Mouse (Mus musculus): ENCODE data around the gene Zfp36. TPM values are rescaled to one million over a fixed set of nuclear protein-coding genes. Genes with fewer than 3 reads are reported as not detected.

The Zfp36 gene
- total and polyA plus RNA-seq, 3 experiments: 21.3 to 42.8 (median 28.3) TPM

- DNase-seq (ENCODE audit: low spot score) (no peak), ATAC-seq (ENCODE audit: extremely low read depth, insufficient number of reproducible peaks, low FRiP score, poor library complexity, severe bottlenecking) (no peak)
- H3K4me1 ChIP-seq (ENCODE audit: insufficient read depth, low read depth, low read length): peaks cover 87% of the 10 kb centered on the region
These were observed 2.4 kb upstream of the Zfp36 start for GRCm38 (mm10) chr7:28382347-28382951.

GRCm38 (mm10) chr7:28381938-28382337 is 1.9 kb upstream of the Zfp36 start:
- peaks cover 91% of the 10 kb centered on the region for H3K4me1 ChIP-seq (ENCODE audit: insufficient read depth, low read depth, low read length)
- ATAC-seq (ENCODE audit: extremely low read depth, insufficient number of reproducible peaks, low FRiP score, poor library complexity, severe bottlenecking) (peak; percentile 12; the same call in 1 of the 2 replicates), DNase-seq (ENCODE audit: low spot score) (peak; percentile 70)
- peaks cover 43% of the 10 kb centered on the region for H3K36me3 ChIP-seq (replicated peaks)
- H3K27me3 ChIP-seq (ENCODE audit: insufficient read depth, low read length): no peaks in the 10 kb centered on the region
- TF ChIP-seq TAL1 (conservative IDR thresholded peaks at IDR 0.05; ENCODE audit: low read depth, low read length) (no peak), GATA1 (IDR thresholded peaks at IDR 0.05; ENCODE audit: borderline replicate concordance, low read length) (no peak), POLR2AphosphoS5 (IDR thresholded peaks at IDR 0.05; ENCODE audit: insufficient replicate concordance, low read depth, low read length) (no peak), GATA2 (IDR thresholded peaks at IDR 0.05; ENCODE audit: borderline replicate concordance, low read depth, low read length) (no peak), CTCF (IDR thresholded peaks at IDR 0.05; ENCODE audit: low read depth, low read length) (no peak)
- no peaks in the 10 kb centered on the region for H3K9me3 ChIP-seq (replicated peaks)
- peak overlapping the region; percentile 71 for H3K4me3 ChIP-seq (ENCODE audit: low read depth, low read length)

More at GRCm38 (mm10) chr7:28382347-28382951, 2.4 kb upstream of the Zfp36 start:
- peak overlapping the region; percentile 71; the same call in 1 of the 2 replicates for H3K4me3 ChIP-seq (ENCODE audit: low read depth, low read length)
- no peaks in the 10 kb centered on the region for H3K9me3 ChIP-seq (replicated peaks)
- H3K36me3 ChIP-seq (replicated peaks): peaks cover 42% of the 10 kb centered on the region
- no peak for TF ChIP-seq TAL1 (conservative IDR thresholded peaks at IDR 0.05; ENCODE audit: low read depth, low read length)
- no peak for TF ChIP-seq GATA1 (IDR thresholded peaks at IDR 0.05; ENCODE audit: borderline replicate concordance, low read length)
- TF ChIP-seq CTCF (IDR thresholded peaks at IDR 0.05; ENCODE audit: low read depth, low read length): no peak
- TF ChIP-seq POLR2AphosphoS5 (IDR thresholded peaks at IDR 0.05; ENCODE audit: insufficient replicate concordance, low read depth, low read length): no peak
- TF ChIP-seq GATA2 (IDR thresholded peaks at IDR 0.05; ENCODE audit: borderline replicate concordance, low read depth, low read length): no peak
- no peaks in the 10 kb centered on the region for H3K27me3 ChIP-seq (ENCODE audit: insufficient read depth, low read length)

- TF ChIP-seq GATA1 (IDR thresholded peaks at IDR 0.05; ENCODE audit: borderline replicate concordance, low read length) (no peak), POLR2AphosphoS5 (IDR thresholded peaks at IDR 0.05; ENCODE audit: insufficient replicate concordance, low read depth, low read length) (no peak), CTCF (IDR thresholded peaks at IDR 0.05; ENCODE audit: low read depth, low read length) (no peak), GATA2 (IDR thresholded peaks at IDR 0.05; ENCODE audit: borderline replicate concordance, low read depth, low read length) (no peak), TAL1 (conservative IDR thresholded peaks at IDR 0.05; ENCODE audit: low read depth, low read length) (no peak)
- DNase-seq (ENCODE audit: low spot score): peak; percentile 85
- peak; percentile 41 for ATAC-seq (ENCODE audit: extremely low read depth, insufficient number of reproducible peaks, low FRiP score, poor library complexity, severe bottlenecking)
- H3K27me3 ChIP-seq (ENCODE audit: insufficient read depth, low read length): no peaks in the 10 kb centered on the region
- no peaks in the 10 kb centered on the region for H3K9me3 ChIP-seq (replicated peaks)
- peaks cover 41% of the 10 kb centered on the region for H3K36me3 ChIP-seq (replicated peaks)
- peak overlapping the region; percentile 71 for H3K4me3 ChIP-seq (ENCODE audit: low read depth, low read length)
- H3K4me1 ChIP-seq (ENCODE audit: insufficient read depth, low read depth, low read length): peaks cover 91% of the 10 kb centered on the region
These were observed 1.2 kb upstream of the Zfp36 start for GRCm38 (mm10) chr7:28381017-28381790.

- Histone ChIP-seq H3K36me3 (replicated peaks) (peaks cover 20% of the 10 kb centered on the region), H3K27me3 (ENCODE audit: insufficient read depth, low read length) (no peaks in the 10 kb centered on the region), H3K4me3 (ENCODE audit: low read depth, low read length) (peak overlapping the region; percentile 83), H3K4me1 (ENCODE audit: insufficient read depth, low read depth, low read length) (peaks cover 93% of the 10 kb centered on the region), H3K9me3 (replicated peaks) (no peaks in the 10 kb centered on the region)
- DNase-seq (ENCODE audit: low spot score) (peak; percentile 86), ATAC-seq (ENCODE audit: extremely low read depth, insufficient number of reproducible peaks, low FRiP score, poor library complexity, severe bottlenecking) (peak; percentile 6; the same call in 1 of the 2 replicates)
- peak; percentile 93 for TF ChIP-seq POLR2AphosphoS5 (IDR thresholded peaks at IDR 0.05; ENCODE audit: insufficient replicate concordance, low read depth, low read length)
- no peak for TF ChIP-seq TAL1 (conservative IDR thresholded peaks at IDR 0.05; ENCODE audit: low read depth, low read length)
- no peak for TF ChIP-seq CTCF (IDR thresholded peaks at IDR 0.05; ENCODE audit: low read depth, low read length)
- no peak for TF ChIP-seq GATA1 (IDR thresholded peaks at IDR 0.05; ENCODE audit: borderline replicate concordance, low read length)
- no peak for TF ChIP-seq GATA2 (IDR thresholded peaks at IDR 0.05; ENCODE audit: borderline replicate concordance, low read depth, low read length)
These were observed 1.0 kb downstream of the Zfp36 start for GRCm38 (mm10) chr7:28378769-28379651.

- no peak for ATAC-seq (ENCODE audit: extremely low read depth, insufficient number of reproducible peaks, low FRiP score, poor library complexity, severe bottlenecking)
- H3K4me3 ChIP-seq (ENCODE audit: low read depth, low read length): peak overlapping the region; percentile 83
- TF ChIP-seq TAL1 (conservative IDR thresholded peaks at IDR 0.05; ENCODE audit: low read depth, low read length) (no peak), POLR2AphosphoS5 (IDR thresholded peaks at IDR 0.05; ENCODE audit: insufficient replicate concordance, low read depth, low read length) (no peak), CTCF (IDR thresholded peaks at IDR 0.05; ENCODE audit: low read depth, low read length) (no peak), GATA2 (IDR thresholded peaks at IDR 0.05; ENCODE audit: borderline replicate concordance, low read depth, low read length) (no peak), GATA1 (IDR thresholded peaks at IDR 0.05; ENCODE audit: borderline replicate concordance, low read length) (no peak)
- H3K36me3 ChIP-seq (replicated peaks): peaks cover 20% of the 10 kb centered on the region
- no peak for DNase-seq (ENCODE audit: low spot score)
- no peaks in the 10 kb centered on the region for H3K9me3 ChIP-seq (replicated peaks)
- peaks cover 90% of the 10 kb centered on the region for H3K4me1 ChIP-seq (ENCODE audit: insufficient read depth, low read depth, low read length)
- H3K27me3 ChIP-seq (ENCODE audit: insufficient read depth, low read length): no peaks in the 10 kb centered on the region
These were observed 1.9 kb downstream of the Zfp36 start for GRCm38 (mm10) chr7:28378066-28378690.

Measured in G1E (cell line).